Mouse (Mus musculus) embryonic facial prominence, embryonic 10.5 days (tissue): ENCODE data around the gene Akr1b10. TPM values are rescaled to one million over a fixed set of nuclear protein-coding genes. Genes with fewer than 3 reads are reported as not detected.
"Not testable (repeated sequence)": the region's sequence is repeated elsewhere in the genome, so short reads cannot be mapped to it uniquely, and the experiment has no call there.

Experiments used
- DNase-seq: peaks from one replicate; pipeline ENCODE4 v3.0.0-alpha.2; 2017; ENCODE audit warnings: low spot score
- H3K27ac ChIP-seq: fragments of 300-500 bp; sonication (generic); replicated peaks from 2 replicates; pipeline ENCODE4 v1.5.1; 2016; ENCODE audit warnings: mild to moderate bottlenecking
- H3K27me3 ChIP-seq: fragments of 300-500 bp; sonication (generic); replicated peaks from 2 replicates; pipeline ENCODE4 v1.6.1; 2016; ENCODE audit warnings: low read depth, mild to moderate bottlenecking; ENCODE audit not compliant: poor library complexity, severe bottlenecking
- H3K36me3 ChIP-seq: fragments of 300-500 bp; sonication (generic); replicated peaks from 2 replicates; pipeline ENCODE4 v1.6.1; 2016; ENCODE audit warnings: mild to moderate bottlenecking, moderate library complexity
- H3K4me1 ChIP-seq: fragments of 300-500 bp; sonication (generic); 2 replicates; pipeline ENCODE4 v1.6.1; 2016
- H3K4me3 ChIP-seq: fragments of 300-500 bp; sonication (generic); 2 replicates; pipeline ENCODE4 v1.5.1; 2016; ENCODE audit warnings: mild to moderate bottlenecking, moderate library complexity
- H3K9me3 ChIP-seq: fragments of 300-500 bp; sonication (generic); 2 replicates; pipeline ENCODE4 v1.6.1; 2016; ENCODE audit warnings: mild to moderate bottlenecking
- WGBS: fragments of 180-500 bp; shearing (Covaris S2); methylation state at CpG from one replicate; pipeline ENCODE4 v1.1.7; 2016; 5-methylcytosine and 5-hydroxymethylcytosine counted together
- polyA plus RNA-seq: library from polyadenylated mRNA; unstranded; fragments of >200 nt; fragmentation: Nextera tagmentation; extraction: Ambion mirVana; gene quantifications from 2 replicates; pipeline ENCODE4 v1.2.1, GENCODE M21; 2016

Gene Akr1b10
- 15.4 and 17.8 TPM in 2 replicates for polyA plus RNA-seq

DNA sequence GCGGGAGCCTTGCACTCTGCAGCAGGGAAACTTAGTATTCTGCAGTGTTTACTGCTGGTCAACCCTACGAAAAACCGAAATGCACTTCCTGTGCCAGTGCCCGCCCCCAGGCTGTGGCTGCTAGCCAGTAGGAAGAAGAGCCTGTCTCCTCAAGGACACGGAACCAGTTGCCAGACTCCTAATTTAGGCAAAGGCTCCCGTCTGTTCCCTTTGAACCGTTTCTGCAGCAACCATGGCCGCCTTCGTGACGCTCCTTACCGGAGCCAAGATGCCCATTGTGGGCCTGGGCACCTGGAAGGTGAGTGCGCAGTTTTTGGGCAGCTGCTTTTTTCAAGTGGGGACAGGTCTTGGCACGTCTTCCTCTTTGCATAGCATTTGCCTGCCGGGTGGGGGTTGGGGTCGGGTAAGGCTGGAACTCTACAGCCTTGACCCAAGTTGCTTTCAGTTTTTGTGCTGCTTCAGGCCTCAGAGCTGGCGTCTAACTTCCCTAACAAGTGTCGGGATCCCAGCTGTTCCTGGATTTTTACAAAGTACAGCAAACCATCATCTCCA lies at the start of gene Akr1b10:
Akr1b10 (plus strand) TSS at position 109 of the 552 bp plus-strand sequence.
- Histone ChIP-seq H3K27ac (peak within 1 kb of the TSS; percentile 52), H3K36me3 (peaks cover 10% of the 10 kb centered on the region), H3K4me3 (peak within 1 kb of the TSS; percentile 60), H3K27me3 (no peaks in the 10 kb centered on the region), H3K4me1 (peaks cover 21% of the 10 kb centered on the region), H3K9me3 (no peaks in the 10 kb centered on the region)
- WGBS: under 1% methylated on average over 17 of the region's 17 CpGs
- DNase-seq: peak; percentile 74

DNA sequence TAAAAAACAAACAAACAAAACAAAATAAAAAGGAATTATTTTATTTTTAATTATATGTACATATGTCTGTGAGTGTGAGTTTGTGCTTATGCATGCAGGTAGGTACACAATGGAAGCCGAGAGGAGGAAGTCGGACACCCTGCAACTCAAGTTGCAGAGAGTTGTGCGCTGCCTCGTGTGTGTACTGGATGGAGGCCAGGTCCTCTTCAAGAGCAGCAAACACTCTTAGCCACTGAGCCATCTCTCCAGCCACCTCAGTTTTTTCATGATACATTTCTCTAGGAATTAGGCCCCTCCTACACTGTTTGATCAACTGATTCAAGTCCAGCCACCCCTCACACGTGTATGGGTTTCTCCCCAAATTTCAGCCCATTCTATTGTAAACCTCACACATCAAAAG lies 49.3 kb upstream of the Akr1b10 start:
- Histone ChIP-seq H3K9me3 (no peaks in the 10 kb centered on the region), H3K4me3 (no peak overlapping the region), H3K27ac (no peak overlapping the region), H3K27me3 (no peaks in the 10 kb centered on the region), H3K36me3 (no peaks in the 10 kb centered on the region), H3K4me1 (no peaks in the 10 kb centered on the region)
- 92% methylated on average over 5 of the region's 5 CpGs for WGBS
- DNase-seq: no peak

DNA sequence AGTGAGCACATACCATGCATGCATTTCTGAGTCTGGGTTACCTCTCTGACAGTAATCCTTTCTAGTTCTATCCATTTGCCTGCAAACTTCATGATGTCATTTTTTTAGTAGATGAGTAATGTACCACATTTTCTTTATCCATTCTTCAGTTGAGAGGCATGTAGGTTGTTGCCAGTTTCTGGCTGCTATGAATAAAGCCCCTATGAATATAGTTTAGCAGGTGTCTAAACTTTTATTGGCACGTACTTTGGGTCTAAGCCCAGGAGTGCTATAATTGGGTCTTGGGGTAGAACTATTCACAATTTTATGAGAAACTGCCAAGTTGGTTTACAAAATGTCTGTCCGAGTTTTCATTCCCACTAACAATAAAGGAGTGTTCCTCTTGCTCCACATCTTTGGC lies 46.2 kb upstream of the Akr1b10 start:
- H3K4me1 ChIP-seq: no peaks in the 10 kb centered on the region
- H3K36me3 ChIP-seq: no peaks in the 10 kb centered on the region
- WGBS: 86% methylated on average over 2 of the region's 2 CpGs
- no peak overlapping the region for H3K4me3 ChIP-seq
- no peak for DNase-seq
- H3K27me3 ChIP-seq: no peaks in the 10 kb centered on the region
- H3K9me3 ChIP-seq: no peaks in the 10 kb centered on the region
- no peak overlapping the region for H3K27ac ChIP-seq

DNA sequence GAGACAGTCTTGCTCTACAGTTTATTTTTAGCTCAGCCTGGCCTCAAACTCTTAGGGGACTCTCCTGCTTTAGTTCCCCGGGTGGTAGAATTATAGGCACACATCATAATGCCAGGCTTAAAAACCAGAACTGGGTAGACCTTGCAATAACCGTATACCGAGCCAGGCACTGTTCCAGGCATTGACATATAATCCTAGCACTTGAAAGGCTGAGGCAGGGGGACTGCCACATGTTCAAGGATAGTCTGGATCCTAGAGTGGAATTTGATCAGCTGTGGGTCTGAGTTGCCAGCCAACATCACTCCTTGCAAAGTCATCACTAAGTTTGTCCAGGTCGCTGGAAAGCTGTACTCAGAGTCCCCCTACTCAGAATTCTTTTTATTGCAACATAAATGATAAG lies 42.0 kb upstream of the Akr1b10 start:
- 89% methylated on average over 4 of the region's 4 CpGs for WGBS
- no peak for DNase-seq
- H3K4me1 ChIP-seq: peaks cover 11% of the 10 kb centered on the region
- H3K27me3 ChIP-seq: no peaks in the 10 kb centered on the region
- H3K4me3 ChIP-seq: no peak overlapping the region
- H3K36me3 ChIP-seq: no peaks in the 10 kb centered on the region
- no peaks in the 10 kb centered on the region for H3K9me3 ChIP-seq
- H3K27ac ChIP-seq: no peak overlapping the region

DNA sequence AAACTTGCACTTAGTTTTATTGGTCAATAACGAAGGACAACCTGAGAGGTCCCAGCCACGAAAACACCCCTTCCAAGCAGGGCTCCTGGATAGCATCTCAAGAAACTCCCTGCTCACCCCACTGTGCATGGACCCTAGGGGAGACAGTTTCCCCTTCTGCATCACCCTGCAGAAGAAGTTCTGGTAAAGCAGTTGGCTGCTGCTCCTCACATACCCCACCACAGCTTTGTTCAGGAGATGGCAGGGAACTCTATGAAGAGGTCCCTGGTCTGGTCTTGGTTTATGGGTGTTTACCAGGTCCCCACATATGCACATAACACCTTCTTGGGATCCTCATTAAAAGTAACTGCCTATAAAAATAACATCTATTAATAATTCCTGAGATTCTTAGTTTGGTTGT lies 41.5 kb upstream of the Akr1b10 start:
- no peak for DNase-seq
- Histone ChIP-seq H3K4me3 (no peak overlapping the region), H3K27me3 (no peaks in the 10 kb centered on the region), H3K9me3 (no peaks in the 10 kb centered on the region), H3K27ac (no peak overlapping the region), H3K36me3 (no peaks in the 10 kb centered on the region), H3K4me1 (peaks cover 11% of the 10 kb centered on the region)
- 89% methylated on average over 2 of the region's 2 CpGs for WGBS

DNA sequence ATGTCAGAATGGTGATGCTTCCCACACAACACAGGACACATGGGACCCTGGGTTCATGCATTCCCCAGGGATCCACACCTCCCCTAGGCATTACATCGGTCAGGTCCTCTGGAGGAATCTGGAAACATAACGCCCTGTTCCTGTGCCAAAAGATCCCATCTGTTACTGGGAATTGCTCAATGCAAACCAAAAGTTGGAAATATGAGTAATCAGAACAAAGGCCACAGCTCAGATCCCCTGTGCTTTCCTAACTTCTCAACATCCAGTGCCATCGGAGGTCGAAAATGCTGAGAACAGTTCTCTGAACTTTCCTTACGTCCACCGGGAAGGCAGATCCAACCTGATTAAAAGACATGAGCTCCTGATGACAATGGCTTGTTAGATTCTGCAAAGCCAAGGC lies 40.6 kb upstream of the Akr1b10 start:
- WGBS: 75% methylated on average over 6 of the region's 6 CpGs
- Histone ChIP-seq H3K27ac (no peak overlapping the region), H3K9me3 (no peaks in the 10 kb centered on the region), H3K36me3 (no peaks in the 10 kb centered on the region), H3K4me1 (peaks cover 11% of the 10 kb centered on the region), H3K27me3 (no peaks in the 10 kb centered on the region), H3K4me3 (no peak overlapping the region)
- no peak for DNase-seq

DNA sequence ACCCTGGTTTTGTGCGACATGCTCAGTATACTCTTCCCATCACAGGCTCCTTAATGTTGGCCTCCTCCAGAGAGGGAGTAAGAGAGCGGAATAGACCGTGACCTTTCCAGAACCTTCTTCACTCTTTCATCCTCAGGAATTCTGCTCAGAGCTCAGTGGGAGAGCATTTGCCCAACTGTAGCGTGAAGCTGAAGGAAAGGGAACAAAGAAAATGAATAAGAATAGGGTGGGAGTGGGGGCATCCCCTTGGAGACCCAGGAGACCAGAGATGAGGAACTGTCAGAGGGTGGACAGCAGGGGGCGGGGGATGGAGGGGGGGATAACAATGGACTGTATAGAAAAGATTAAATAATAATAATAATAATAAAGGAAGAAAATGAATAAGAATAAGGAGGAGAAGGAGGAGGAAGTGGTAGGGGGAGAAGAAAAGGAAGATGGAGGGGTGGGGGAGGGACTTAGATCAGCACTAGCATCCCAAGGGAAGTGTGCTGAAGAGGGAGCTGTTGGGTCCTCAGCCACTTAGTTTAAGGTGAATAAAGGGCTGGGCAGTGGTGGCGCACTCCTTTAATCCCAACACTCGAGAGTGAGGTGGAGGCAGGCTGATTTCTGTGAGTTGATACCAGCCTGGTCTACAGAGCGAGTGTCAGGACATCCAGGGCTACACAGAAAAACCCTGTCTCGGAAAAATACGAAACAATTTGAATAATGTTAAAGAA lies 39.7 kb upstream of the Akr1b10 start:
- H3K9me3 ChIP-seq: no peaks in the 10 kb centered on the region
- no peak overlapping the region for H3K4me3 ChIP-seq
- H3K4me1 ChIP-seq: peaks cover 11% of the 10 kb centered on the region
- no peaks in the 10 kb centered on the region for H3K36me3 ChIP-seq
- H3K27me3 ChIP-seq: no peaks in the 10 kb centered on the region
- WGBS: 47% methylated on average over 10 of the region's 10 CpGs
- H3K27ac ChIP-seq: no peak overlapping the region
- DNase-seq: no peak

DNA sequence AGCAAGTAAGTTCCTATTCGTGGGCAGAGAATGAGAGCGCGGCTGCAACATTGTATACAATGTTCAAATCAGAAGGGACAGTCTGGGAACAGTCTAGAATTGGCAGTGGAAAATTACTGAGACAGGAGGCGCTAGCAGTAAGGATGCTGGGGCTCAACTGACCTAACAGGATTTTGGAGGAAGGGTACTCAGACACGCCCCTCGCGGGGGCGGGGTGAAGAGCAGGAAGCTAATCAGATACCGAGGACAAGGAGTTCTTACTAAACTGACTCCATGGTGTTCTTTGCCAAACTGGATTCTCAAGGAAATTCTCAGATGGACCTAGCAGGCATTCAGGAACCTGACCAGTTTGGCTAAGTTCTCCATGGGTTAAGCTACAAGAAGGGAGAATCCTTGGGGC lies 39.1 kb upstream of the Akr1b10 start:
- H3K27ac ChIP-seq: no peak overlapping the region
- no peaks in the 10 kb centered on the region for H3K36me3 ChIP-seq
- peaks cover 11% of the 10 kb centered on the region for H3K4me1 ChIP-seq
- H3K27me3 ChIP-seq: no peaks in the 10 kb centered on the region
- no peak overlapping the region for H3K4me3 ChIP-seq
- no peaks in the 10 kb centered on the region for H3K9me3 ChIP-seq
- peak; percentile 64 for DNase-seq
- WGBS: 17% methylated on average over 9 of the region's 9 CpGs

DNA sequence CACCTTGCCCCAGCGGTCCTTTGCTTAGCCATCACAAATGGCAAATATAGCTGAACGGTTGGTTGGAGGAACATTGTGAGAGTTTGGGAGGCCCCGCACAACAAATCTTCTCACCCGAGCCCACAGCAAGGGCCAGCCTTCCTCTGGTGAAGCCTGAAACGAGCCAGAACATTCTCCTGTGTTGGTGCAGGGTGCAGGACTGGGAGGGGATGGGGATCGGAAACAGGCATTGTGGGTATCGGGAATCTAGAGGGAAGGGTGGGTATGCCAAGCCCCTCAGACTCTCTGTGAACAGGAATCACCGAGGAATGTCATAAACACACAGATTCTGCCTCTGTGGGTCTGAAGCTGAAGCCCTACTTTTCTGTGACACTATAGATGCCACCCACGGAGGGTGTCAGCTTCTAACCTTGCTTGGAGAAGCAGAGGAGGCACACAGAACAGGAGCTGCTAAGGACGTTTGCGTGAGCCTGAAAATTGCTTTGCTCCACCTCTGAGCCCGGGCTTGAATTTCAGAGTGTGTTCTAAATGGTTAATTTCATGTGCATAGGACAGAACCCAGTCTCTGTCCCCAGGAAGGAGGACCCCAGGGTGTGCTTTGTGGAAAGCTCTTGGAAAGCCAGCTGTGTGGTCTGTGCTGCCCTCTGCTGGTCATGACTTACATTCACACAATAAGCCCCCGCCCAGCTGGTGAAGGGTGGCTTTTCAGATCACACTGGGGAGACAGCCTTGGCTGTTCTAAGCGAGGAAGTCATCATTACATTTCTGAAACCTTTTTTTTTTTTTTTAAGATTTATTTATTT lies 37.7 kb upstream of the Akr1b10 start:
- no peaks in the 10 kb centered on the region; the same call in 1 of the 2 replicates for H3K27me3 ChIP-seq
- peak overlapping the region; percentile 35; the same call in 1 of the 2 replicates for H3K27ac ChIP-seq
- H3K9me3 ChIP-seq: no peaks in the 10 kb centered on the region
- 52% methylated on average over 14 of the region's 14 CpGs for WGBS
- peak; percentile 83 for DNase-seq
- no peaks in the 10 kb centered on the region for H3K36me3 ChIP-seq
- peaks cover 11% of the 10 kb centered on the region for H3K4me1 ChIP-seq
- no peak overlapping the region for H3K4me3 ChIP-seq

DNA sequence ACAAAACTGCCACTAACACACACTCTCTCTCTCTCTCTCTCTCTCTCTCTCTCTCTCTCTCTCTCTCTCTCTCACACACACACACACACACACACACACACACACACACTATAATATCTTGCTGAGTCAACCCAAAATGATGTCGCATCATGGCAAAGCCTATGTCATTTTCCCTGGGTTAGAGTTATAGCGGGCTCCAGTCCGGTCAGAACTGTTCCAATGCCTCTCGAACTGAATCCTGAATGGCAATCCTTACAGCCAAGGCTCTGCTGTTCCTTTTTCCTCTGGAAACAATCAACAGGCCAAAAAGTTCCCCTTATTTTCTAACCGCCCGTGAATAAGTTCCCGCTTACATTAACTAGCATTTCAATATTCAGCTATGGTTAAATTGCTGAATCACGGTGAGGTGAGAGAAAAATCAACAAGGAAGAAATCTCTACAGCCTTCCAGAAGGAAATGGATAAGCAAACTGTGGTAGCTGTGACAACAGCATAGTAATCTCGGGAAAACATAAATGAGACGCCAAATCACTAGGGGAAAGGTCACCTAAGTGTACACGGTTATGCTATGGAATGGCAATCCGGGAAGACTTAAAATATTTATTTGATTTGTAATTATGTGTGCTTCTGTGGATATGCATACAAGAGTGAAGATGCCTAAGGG lies 33.9 kb upstream of the Akr1b10 start:
- no peaks in the 10 kb centered on the region for H3K9me3 ChIP-seq
- WGBS: 87% methylated on average over 12 of the region's 12 CpGs
- H3K27me3 ChIP-seq: no peaks in the 10 kb centered on the region; the same call in 1 of the 2 replicates
- DNase-seq: no peak
- no peaks in the 10 kb centered on the region for H3K36me3 ChIP-seq
- H3K4me1 ChIP-seq: peaks cover 21% of the 10 kb centered on the region
- no peak overlapping the region for H3K4me3 ChIP-seq
- no peak overlapping the region for H3K27ac ChIP-seq

DNA sequence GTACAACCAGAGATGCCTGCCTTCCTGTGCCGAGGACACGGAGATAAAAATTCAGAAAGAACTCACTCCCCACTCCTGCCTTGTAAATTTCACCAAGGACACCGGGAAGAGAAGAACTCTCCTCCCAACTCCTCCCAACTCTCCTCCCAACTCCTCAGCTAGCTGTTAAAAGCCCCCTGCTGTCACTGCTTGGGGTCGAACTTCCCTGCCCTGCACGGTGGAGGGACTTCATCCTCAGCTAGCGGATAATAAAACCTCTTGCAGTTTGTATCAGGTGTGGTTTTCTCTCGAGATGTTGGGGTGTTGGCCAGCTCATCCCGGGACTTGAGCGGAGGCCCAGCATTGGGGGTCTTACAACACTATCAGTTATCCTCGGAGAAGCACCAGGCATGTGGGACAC lies 32.5 kb upstream of the Akr1b10 start:
- not testable (repeated sequence) for H3K36me3 ChIP-seq, H3K27ac ChIP-seq, H3K27me3 ChIP-seq, DNase-seq, H3K4me3 ChIP-seq, H3K9me3 ChIP-seq
- WGBS: 46% methylated on average over 10 of the region's 10 CpGs
- peaks cover 19% of the 10 kb centered on the region for H3K4me1 ChIP-seq

DNA sequence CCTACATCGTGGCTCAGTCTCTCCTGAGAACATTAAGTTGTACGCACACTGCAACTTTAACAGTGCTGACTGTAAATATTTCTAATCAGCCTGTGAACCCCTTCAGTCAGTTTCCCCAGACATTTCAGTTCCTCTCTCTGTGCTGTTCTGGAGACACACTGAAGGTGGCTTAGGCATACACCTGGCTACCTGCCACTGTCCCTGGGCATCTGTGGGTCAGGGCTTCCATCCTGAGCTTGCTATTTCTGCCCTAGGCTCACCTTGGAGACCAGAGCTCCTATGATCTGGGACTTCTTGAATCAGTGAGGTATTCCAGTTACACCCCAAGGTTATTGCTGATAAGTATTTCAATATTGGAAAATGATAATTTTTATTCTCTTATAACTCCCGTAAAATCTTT lies 31.6 kb upstream of the Akr1b10 start:
- no peak for DNase-seq
- Histone ChIP-seq H3K27ac (no peak overlapping the region), H3K36me3 (no peaks in the 10 kb centered on the region), H3K4me3 (no peak overlapping the region), H3K4me1 (peaks cover 19% of the 10 kb centered on the region), H3K27me3 (no peaks in the 10 kb centered on the region; the same call in 1 of the 2 replicates), H3K9me3 (no peaks in the 10 kb centered on the region)
- 89% methylated on average over 3 of the region's 3 CpGs for WGBS
